Mouse (Mus musculus): ENCODE results near the gene Prkcz.

- TF ChIP-seq CTCF (IDR thresholded peaks at IDR 0.05; ENCODE audit: insufficient read depth, low read length) (no peak), POLR2A (IDR thresholded peaks at IDR 0.05; ENCODE audit: borderline replicate concordance, extremely low read depth, low read depth, low read length) (no peak)
Measured at GRCm38 (mm10) chr4:155250361-155251117, 110.6 kb downstream of the Prkcz start.
